Comparison of ENCODE assay signal across 8 mouse cellular contexts in the genomic region with DNA sequence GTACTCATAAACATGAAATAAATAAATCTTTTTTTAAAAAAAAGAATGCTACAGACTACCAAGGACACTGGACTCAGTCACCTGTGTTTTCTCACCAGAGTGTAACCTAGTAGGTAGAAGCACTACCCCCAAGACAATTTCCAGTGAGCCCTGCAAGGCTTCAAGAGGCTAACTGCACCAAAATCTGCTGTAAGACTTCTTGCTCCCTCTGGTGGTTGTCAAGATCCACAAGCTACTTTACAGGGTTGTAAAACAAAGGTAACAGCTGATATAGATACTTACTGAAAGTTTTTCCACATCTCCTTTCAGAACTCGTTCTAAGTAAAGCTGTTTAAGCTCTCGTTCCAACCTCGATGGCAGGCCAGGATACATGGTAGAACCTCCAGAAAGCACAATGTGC. TPM values are rescaled to one million over a fixed set of nuclear protein-coding genes. Genes with fewer than 3 reads are reported as not detected.
DNase-seq lines count a peak whose midpoint lies in the region; ATAC-seq lines count a peak whose summit lies in the region.

No protein-coding gene starts in this region.

- 0 out of 2 replicates have a peak, but pooled peaks have one; percentile 37 for ATAC-seq in hindbrain, embryonic 14.5 days (ENCODE audit: low FRiP score)
- ATAC-seq in hindbrain, embryonic 13.5 days (ENCODE audit: low FRiP score), result no peak

- no peak overlapping the region for H3K27ac ChIP-seq in hindbrain, embryonic 14.5 days
- H3K27ac ChIP-seq in hindbrain, embryonic 13.5 days, result no peak overlapping the region

- peaks cover 74% of the 10 kb centered on the region for H3K36me3 ChIP-seq in hindbrain, embryonic 14.5 days (replicated peaks; ENCODE audit: control insufficient read depth, insufficient read depth)
- peaks cover 52% of the 10 kb centered on the region for H3K36me3 ChIP-seq in hindbrain, embryonic 13.5 days

- WGBS in hindbrain, embryonic 14.5 days, result 89% methylated on average over 3 of the region's 3 CpGs
- 85% methylated on average over 3 of the region's 3 CpGs for whole genome bisulfite sequencing in hindbrain, embryonic 13.5 days

- no peak overlapping the region for H3K4me2 ChIP-seq in hindbrain, embryonic 14.5 days (replicated peaks)
- no peak overlapping the region for H3K4me2 ChIP-seq in hindbrain, embryonic 13.5 days

- DNase-seq in hindbrain, embryonic 14.5 days (ENCODE audit: low spot score), result peak; percentile 67
- DNase-seq in 416B (ENCODE audit: low read depth) (peak; percentile 72), NIH3T3 (ENCODE audit: low read depth) (peak; percentile 79)
- peak; percentile 32 for DNase-seq in embryo, embryonic 11.5 days (ENCODE audit: low read depth, low spot score)
- peak; percentile 57 for DNase-seq in kidney, postnatal 14 days
- DNase-seq in skeletal muscle tissue, adult 2 months (ENCODE audit: low read depth, low spot score), result peak; percentile 18
- no peak for DNase-seq in yolk sac, embryonic 10.5 days (ENCODE audit: low spot score)

- H3K4me1 ChIP-seq in hindbrain, embryonic 14.5 days (replicated peaks; ENCODE audit: control insufficient read depth, insufficient read depth, low read length), result no peaks in the 10 kb centered on the region
- H3K4me1 ChIP-seq in hindbrain, embryonic 13.5 days (replicated peaks), result no peaks in the 10 kb centered on the region

- H3K27me3 ChIP-seq in hindbrain, embryonic 14.5 days (ENCODE audit: control insufficient read depth, insufficient read depth, low read length), result no peaks in the 10 kb centered on the region
- H3K27me3 ChIP-seq in hindbrain, embryonic 13.5 days, result no peaks in the 10 kb centered on the region

- no peak overlapping the region for H3K4me3 ChIP-seq in hindbrain, embryonic 14.5 days (replicated peaks; ENCODE audit: low read length)
- no peak overlapping the region for H3K4me3 ChIP-seq in hindbrain, embryonic 13.5 days

- H3K9ac ChIP-seq in hindbrain, embryonic 14.5 days, result no peak overlapping the region
- H3K9ac ChIP-seq in hindbrain, embryonic 13.5 days, result no peak overlapping the region

- no peaks in the 10 kb centered on the region for H3K9me3 ChIP-seq in hindbrain, embryonic 14.5 days (ENCODE audit: control insufficient read depth, low read length)
- H3K9me3 ChIP-seq in hindbrain, embryonic 13.5 days, result no peaks in the 10 kb centered on the region

RNA-seq across cellular contexts. Expression of gene Actr2, which starts 40.5 kb away (rescaled TPM):
- 96.8 and 99.6 TPM in 2 replicates for polyA plus RNA-seq in hindbrain, embryonic 14.5 days (2014; fragmentation: Nextera tagmentation; extraction: Ambion mirVana)
- 177 and 179 TPM in 2 replicates for polyA plus RNA-seq in hindbrain, embryonic 13.5 days (2015; fragmentation: Nextera tagmentation; extraction: Ambion mirVana)
